Mouse (Mus musculus) frontal cortex, postnatal 14 days (tissue): ENCODE measurements around the gene Mier3.
"Not testable (repeated sequence)": the region's sequence is repeated elsewhere in the genome, so short reads cannot be mapped to it uniquely, and the experiment has no call there.

Source experiments
- DNase-seq, 2 experiments: peaks; one replicate each; pipeline ENCODE4 v3.0.0; 2022; ENCODE audit warnings: low spot score in 2 of 2

Mier3 gene

DNA sequence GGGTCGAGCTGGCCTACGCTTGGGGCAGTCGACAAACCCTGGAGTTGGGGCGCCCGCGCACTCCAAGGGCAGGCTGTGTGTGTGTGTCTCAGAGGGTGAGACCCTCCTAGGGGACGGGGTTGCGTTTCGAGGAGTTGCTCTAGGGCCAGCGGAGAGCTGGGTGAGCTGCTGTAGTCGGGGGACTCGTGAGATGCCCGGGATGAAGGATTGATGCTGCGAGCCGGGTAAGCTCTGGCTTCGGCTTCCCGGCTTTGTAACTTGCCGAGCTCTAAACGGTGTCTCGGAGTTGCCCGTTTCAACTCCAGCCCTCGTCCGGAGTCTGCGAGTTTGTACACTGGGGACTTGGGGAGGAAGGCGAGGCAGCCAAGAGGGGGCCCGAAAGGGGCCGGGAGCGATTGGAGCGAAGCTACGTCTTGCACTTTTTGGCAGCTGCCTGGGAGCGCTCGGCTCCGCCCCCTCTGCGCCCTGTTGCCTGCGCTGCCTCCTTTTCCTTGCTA, 6.6 kb downstream of the Mier3 start:
- DNase-seq = peak; percentile 29 to 48

DNA sequence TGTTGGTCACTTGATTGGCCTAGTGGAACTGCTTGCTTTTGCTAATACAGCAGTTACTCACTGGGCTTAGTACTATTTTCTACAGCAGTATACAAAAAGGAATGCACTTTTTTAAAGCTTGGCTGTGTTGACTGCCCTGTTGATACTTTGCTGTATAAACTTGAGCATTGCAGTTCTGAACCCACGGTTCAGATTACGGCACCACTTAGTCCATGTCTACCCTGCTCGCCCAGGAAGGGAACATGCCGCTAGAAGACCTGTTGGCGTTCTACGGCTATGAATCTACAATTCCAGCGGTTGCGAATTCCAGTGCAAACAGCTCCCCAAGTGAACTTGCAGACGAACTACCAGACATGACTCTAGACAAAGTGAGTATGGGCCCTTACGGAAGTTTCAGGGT, 22.6 kb downstream of the Mier3 start:
- no peak for DNase-seq

DNA sequence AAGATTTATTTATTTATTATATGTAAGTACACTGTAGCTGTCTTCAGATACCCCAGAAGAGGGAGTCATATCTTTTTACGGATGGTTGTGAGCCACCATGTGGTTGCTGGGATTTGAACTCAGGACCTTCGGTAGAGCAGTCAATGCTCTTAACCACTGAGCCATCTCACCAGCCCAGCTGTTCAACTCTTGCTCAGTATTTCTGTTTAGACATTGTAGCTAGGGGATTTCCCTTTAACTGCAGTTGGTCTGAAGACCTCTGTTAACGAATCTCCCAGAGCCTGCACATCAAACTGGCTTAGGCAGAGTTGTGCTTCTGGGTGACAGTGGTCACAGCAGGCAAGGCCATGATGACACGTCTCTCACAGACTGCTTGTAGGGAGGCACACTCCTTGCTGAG, 23.2 kb downstream of the Mier3 start:
- DNase-seq = not testable (repeated sequence)

DNA sequence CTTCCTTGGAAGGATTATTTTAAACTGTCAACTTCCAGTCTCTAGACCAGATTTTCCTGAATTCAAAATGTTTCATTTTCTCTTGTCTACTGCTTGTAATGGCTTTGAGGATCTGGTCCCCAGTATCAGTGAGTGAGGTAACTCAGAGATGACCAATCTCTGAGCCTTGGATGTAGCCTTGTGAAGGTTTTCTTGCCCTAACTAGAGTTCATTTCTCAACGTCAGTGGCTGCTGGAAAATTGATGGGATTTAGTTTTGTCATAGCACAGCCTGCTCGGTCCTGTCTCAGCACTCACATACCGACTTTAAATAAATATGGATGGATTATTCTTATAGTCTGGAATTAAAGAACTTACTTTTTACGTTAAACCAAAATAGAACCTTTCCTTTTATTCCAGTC, 29.8 kb downstream of the Mier3 start:
- no peak for DNase-seq

DNA sequence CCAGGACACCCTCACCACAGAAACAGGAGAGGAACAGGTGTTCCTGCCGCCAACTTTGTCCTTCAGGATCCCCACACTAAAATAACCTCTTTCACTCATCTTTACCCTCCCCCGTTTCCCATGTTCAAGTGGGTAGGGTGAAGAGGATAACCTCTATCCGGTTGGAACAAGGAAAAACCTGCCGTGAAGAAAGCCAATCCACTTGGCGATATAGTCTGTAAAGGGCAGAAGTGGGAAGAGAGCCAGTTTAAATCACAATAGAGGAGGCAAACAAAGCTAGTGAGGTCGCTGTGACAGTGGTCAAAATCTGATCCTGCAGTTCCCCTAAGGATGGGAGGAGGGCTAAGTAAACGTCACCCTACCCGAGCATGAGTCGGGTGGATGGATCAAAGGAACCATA, 38.9 kb downstream of the Mier3 start:
- no peak for DNase-seq

DNA sequence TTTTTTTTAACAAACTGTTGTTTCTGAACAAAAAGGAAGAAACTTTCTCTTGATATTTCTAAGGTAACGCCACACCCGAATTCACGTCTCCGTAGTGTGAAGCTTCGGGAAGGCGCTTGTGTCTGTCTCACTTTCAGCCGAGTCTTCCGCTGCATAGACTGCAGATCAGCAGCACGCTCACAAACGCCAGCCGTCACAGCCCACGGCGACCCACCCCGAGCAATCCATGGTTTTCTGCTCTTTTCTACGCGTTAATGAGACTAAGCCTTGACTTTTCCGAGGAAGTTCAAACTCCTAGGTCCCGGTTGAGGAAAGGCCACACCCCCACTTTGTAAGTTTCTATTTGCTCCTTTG, 44.0 kb downstream of the Mier3 start:
- no peak for DNase-seq

DNA sequence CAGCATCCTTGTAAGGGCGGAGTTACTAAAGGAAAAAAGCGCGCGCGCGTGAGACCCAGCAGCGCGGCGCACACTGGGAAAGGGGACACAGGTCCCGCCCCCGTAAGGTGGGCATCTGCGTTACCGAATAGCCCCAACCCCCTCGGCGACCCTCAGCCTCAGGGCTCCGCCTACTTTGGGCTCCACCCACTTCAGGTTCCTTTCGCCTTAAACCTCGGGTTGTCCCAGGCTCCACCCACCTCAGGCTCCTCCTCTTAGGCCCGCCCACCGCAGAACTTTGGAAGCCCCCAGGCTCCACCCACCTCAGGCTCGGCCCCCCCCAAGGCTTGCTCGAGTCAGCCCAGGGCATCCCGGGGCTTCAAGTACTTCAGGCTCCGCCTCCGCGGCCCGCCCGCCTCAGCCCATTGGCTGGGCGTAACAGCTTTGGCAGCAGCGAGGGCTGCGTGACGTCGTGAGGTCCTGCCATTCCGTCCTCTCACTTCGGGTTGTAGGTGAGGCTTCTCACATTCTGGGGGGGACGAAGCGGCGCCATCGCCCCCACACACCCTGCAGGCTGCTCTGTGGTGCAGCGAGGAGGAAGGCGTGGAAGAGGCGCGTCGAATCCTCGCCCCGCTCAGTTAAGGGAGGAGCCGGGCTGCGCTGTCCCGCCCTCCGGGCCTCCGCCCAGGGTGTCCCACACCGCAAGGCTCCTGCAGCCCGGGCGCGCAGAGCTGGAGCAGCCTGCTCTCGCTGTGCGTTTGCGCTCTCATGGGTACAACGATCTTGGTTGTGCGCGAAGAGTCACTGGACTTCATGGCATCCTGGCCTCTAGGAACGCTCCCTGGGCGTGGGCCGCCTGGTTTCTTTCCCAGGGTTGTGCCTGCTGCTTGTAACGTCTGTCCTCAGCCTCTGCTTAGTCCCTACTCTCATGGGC, 44.6 kb downstream of the Mier3 start:
- DNase-seq = peak; percentile 91 to 92

DNA sequence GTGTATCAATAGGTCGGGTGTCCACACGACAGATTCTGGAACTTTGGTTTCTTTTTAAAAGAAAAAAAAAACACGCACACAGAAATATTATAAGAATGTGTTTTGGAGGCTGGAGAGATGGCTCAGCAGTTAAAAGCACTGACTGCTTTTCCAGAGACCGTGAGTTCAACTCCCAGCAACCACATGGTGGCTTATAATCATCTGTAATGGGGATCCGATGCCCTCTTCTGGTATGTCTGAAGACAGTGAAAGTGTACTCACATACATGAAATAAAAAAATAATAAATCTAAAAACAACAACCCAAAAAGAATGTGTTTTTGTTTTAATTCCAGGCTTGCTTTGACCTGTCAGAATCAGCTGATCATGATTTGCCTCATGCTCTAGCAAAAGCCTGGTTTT, 46.1 kb downstream of the Mier3 start:
- no peak for DNase-seq

DNA sequence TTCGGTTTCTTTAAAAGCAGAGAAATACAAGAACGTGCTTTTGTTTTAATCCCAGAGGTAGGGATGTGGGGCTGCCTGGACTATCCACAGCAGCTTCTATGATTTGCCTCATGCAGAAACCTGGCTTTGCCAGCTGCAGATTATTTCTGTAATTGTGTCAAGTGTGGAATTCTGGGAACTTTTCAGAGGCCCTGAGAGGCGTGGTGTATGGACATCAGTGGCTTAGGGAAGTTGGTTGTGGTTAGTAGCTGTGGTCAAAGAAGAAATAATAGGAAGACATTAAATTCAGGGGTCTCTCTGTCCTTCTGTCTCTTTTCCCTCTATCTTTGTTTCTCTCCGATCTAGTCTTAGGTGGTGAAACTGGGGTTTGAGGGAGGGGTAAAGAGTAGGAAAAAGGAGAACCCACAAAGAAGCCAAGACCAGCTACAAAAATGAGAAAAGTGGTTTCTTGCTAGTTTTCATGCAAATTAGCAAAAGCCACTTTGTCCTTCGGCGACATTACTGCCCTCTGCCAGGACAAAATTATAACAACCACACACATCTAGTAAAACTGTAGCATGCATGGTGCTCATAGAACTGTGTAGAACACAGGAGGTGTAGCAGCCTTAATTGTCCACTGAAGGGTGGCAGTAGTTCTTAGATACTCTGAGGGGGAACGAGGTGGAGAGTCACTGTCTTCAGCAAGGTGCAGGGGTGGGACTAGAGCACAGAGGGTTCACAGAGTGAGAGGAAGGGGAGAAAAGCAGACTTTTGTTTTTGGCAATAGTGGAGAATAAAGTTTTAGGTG, 60.6 kb downstream of the Mier3 start:
- DNase-seq = no peak

DNA sequence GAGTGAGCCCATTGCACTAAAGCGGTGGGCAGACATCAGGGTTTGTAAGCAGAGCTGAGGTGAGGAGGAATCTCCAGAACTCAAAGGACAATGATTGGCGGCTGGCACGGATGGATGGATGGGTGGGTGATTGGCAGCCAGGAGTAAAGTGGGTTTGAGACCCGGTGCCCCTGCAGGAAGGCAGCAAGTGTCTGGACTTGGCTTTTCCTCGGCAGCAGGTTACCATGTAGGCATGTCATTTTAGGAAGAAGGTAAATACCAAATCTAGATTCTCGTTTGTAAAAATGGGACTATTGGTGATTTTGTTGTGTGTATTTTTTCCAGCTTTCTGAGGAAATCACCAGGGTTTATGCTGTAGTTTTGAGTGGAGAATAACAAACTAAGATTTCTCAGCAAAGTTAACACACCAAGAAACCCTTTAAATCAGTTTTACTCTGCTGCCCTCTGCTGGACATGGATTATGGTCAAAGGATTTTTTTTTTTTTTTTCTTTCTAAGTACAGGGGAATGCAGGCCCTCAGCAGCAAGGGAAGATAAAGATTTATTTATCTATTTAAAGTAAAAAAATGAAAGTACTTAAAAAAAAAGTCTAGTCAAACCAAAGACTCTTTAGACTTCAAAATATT, 61.3 kb downstream of the Mier3 start:
- no peak for DNase-seq

DNA sequence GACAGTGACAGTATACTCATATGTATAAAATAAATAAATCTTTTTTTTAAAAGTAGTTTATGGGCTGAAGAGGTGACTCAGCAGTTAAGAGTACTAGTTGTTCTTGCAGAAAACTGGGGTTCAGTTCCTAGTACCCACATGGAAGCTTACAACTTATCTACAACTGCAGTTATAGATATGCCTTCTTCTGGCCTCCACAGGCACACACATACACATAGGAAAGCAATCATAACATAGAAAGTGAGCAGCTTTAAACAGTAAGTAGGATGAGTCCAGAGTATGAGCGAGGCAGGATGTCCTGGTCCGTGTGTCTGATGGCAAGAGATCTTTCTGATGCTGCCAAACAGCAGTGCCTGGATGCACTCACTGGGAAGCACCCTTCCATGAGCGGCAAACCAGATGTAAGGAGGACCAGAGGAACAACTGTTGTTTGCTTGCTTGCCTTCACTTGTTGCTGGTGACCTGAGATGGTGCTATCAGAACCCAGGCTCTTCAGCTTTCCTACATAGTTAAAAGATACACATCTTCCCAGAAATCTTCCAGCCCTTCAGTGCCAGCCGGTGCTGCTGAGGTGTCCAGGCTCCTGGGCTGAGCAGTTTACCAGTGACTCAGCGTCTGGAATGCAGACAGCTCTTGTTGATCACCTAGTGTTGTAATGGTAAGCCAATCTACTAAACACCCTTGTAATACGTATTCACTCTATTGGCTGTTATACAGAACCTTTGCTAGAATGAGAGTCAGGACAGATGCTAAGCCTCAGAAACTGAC, 63.6 kb downstream of the Mier3 start:
- no peak for DNase-seq

DNA sequence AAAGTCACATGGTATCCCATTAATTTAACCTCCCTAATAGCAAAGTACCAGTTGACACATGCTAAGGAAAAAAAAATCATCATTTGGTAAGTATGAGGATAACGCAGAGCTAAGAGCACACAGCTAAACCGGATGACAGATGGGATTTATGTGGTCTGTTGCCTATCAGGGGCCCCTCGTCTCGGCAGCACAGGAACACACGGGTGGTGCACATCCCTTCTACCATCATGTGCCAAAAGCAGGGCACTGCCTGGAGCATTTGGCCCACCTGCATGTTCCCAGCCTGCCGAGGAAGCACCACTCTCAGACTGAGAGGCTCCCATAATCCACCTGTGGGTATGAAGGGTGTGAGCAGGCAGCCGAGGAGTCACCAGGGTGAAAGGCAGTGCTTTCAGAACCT, 64.4 kb downstream of the Mier3 start:
- DNase-seq = no peak

DNA sequence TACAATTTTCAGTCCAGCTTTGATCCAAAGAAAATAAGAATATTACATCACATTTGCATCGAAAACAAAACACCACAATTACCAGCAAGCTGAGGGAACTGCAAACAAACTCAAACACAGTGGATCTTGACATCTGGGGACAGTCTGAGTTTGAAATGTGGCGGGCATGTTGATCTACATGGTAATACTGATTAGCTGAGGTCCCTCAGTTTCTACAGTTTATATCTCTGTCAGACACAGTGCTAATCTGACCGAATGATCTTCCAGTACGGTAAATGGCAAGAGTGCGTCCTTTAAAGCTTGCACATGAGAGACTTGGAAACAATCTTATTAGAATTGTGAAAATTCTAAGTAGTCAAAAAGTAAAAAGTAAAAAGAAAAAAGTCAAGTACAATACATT, 66.1 kb downstream of the Mier3 start:
- DNase-seq = no peak

DNA sequence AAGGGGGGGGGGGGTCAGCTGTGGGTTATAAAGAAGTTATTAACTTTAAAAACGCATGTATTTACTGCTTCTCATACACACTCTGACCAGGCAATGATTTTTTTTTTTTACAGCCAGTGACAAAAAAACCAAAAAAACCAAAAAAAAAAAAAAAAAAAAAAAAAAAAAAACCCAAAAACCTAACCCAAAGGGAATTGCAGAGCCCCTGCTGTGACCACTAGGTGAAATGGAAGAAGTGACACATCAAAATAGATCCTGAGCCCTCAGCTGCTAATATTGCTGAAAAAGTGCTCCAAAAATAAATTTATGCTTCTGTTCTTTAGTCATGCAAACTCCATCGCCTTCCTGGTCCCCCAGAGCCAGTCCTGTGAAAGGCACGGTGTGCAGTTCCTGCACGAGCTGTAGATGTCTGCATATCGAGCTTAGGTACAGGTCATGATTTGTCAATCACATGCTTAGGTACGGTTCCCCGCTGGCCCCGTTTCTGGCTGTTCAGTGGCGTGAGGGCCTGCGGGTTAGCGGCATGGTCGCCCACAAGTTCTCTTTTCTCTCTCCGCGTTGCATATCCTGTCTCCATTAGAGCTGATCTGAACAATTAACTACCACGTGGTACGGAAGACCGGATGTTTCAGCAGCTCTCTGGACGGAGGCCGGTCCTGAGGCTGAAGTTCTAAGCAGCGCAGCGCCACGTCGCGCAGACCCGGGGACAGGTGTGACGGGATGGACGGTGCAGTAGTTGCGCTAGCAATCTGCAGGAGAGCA, 67.7 kb downstream of the Mier3 start:
- no peak for DNase-seq

DNA sequence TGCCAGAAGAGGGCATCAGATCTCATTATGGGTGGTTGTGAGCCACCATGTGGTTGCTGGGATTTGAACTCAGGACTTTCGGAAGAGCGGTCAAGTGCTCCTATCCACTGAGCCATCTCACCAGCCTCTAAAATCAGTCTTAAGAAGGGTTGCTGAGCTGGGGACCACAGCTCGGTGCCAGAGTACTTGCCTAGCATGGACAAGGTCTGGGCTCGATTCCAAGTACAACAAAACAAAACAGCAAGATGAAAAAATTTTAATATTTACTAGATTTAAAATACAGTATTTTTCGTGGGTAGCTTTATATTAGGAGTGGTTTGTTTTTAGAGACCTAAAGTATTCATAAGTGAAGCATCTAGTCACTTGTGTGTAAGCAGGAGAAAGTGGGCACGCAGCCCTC, 72.5 kb downstream of the Mier3 start:
- DNase-seq = no peak

DNA sequence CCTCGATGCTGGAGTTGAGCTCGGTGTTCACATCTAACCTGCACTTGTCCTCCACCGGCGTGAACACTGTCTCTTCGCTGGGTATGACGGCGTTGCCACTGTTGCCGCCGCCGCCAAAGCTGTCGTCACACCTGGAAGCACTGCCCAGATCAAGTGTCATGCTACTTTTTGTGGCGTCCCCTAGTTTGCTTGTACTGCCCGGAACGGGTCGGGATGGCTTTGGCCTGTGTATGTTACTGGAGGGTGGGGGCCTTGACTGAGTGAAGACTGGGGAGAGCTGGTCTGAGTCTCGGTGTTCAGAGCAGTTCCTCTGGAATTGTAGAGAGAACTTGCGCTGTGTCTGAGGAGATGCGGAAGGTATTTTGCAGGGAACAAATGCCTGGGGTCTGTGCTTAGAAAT, 74.6 kb downstream of the Mier3 start:
- DNase-seq = no peak

DNA sequence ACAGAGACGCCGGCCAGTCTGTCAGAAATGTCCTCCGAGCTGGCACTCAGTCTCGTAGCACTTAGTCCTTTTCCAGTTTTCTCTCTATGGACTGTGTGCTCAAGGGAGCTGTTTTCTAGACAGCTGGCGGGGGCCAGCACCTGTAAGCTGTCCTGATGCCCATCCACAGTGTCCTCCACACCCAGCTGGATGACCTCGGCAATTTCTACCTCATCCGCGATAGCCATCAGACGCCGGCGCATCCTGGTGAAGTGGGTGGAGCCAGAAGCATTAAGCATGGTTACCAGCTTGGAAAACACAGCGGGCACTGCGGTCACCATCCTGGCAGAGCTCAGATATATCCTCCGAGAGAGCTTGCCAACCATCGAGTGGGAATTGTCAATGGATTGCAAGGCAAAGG, 75.2 kb downstream of the Mier3 start:
- no peak for DNase-seq

DNA sequence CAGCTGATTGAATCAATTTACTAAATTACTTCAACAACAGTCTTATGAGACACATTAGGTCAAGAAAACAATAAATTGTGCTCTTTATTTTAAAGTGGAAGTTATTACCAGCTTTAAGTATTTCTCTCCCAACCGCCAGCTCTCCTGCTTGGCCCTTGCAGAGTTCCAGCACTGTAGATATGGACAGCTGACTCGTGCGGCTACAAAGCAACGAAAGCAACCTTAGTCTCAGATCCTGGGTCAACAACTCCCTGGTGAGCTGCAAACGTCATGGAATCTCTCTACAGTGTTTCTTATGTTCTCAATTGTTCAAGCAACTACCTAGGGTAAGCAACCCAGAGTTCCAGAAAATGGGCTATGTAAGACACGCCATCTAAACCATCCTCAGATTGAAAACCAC, 76.2 kb downstream of the Mier3 start:
- no peak for DNase-seq

DNA sequence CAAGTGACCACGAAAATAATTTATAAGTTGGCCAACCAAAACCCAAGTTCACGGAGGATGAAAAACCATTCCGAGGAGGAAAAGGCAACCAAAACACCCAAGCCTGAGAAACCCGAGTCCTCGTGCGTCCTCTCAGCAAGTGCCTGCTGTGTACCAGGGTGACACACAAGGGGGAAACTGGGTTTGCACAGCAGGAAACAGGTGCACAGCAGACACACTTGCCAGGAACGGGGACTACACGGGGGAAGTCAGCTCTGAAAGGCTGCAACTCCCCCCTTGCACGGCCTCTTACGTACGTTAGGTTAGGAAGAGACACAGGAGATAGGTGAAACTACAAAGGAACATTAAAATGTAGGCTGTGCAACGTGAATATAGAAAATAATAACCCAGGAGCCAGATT, 81.7 kb downstream of the Mier3 start:
- DNase-seq = no peak
